Mouse (Mus musculus) testis, adult 2 months (tissue): ENCODE measurements at regions not wholly inside any gene's neighbourhood (a gene's known extent, or its start where the extent isn't known, plus 50 kb on each side); places are given as distances from the start of the nearest gene placed in this dataset.

Experiments used
- H3K27ac ChIP-seq: fragments of 200-500 bp; 2 replicates; pipeline ENCODE4 v1.5.1; 2012; ENCODE audit warnings: low read depth, low read length; ENCODE audit not compliant: control insufficient read depth, insufficient read depth
- H3K27me3 ChIP-seq: fragments of 200-500 bp; 2 replicates; pipeline ENCODE4 v1.6.1; 2012; ENCODE audit warnings: mild to moderate bottlenecking, low read length, moderate library complexity; ENCODE audit not compliant: control insufficient read depth, insufficient read depth
- H3K36me3 ChIP-seq: fragments of 200-500 bp; 2 replicates; pipeline ENCODE4 v1.6.1; 2012; ENCODE audit warnings: mild to moderate bottlenecking, low read length; ENCODE audit not compliant: control insufficient read depth, insufficient read depth
- H3K4me1 ChIP-seq: fragments of 200-500 bp; 2 replicates; pipeline ENCODE4 v1.6.1; 2012; ENCODE audit warnings: low read length; ENCODE audit not compliant: control insufficient read depth, insufficient read depth
- H3K4me3 ChIP-seq: fragments of 200-500 bp; 2 replicates; pipeline ENCODE4 v1.5.1; 2012; ENCODE audit warnings: low read depth, mild to moderate bottlenecking, low read length, moderate library complexity, mixed read lengths; ENCODE audit not compliant: control insufficient read depth
- CTCF ChIP-seq: fragments of 200-500 bp; IDR thresholded peaks from 2 replicates; pipeline ENCODE4 v1.5.1; 2012; ENCODE audit warnings: low read depth, mild to moderate bottlenecking, inconsistent platforms, low read length, moderate library complexity; ENCODE audit not compliant: control insufficient read depth, insufficient read depth, insufficient replicate concordance
- POLR2A ChIP-seq: fragments of 200-500 bp; IDR thresholded peaks from 2 replicates; pipeline ENCODE4 v1.6.1; 2012; ENCODE audit warnings: low read depth, mild to moderate bottlenecking, inconsistent platforms, low read length, moderate library complexity; ENCODE audit not compliant: control insufficient read depth

DNA sequence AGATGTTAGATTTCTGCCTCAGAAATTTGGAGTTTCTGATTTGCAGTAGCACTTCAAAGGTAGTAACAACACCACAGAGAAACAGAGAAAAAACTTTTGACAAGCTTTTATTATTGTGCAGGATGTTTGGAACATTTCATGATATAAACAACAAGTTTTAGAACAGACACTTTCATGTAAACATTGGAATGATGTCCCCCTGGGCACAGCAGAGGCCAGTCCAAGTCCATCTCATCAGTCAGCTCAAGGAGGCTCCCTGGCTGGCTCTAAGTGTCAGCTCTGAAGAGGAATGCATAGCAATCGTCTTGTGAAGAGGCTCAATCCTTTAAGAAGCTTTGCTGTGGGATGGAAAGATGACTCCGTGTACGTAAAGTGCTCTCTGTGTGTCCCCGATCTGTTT is 612.2 kb upstream of the Tbl1xr1 start:
- TF ChIP-seq CTCF (no peak), POLR2A (no peak)
- no peak overlapping the region for H3K27ac ChIP-seq
- no peaks in the 10 kb centered on the region for H3K4me1 ChIP-seq
- no peaks in the 10 kb centered on the region for H3K36me3 ChIP-seq
- H3K27me3 ChIP-seq: no peaks in the 10 kb centered on the region
- H3K4me3 ChIP-seq: no peak overlapping the region

DNA sequence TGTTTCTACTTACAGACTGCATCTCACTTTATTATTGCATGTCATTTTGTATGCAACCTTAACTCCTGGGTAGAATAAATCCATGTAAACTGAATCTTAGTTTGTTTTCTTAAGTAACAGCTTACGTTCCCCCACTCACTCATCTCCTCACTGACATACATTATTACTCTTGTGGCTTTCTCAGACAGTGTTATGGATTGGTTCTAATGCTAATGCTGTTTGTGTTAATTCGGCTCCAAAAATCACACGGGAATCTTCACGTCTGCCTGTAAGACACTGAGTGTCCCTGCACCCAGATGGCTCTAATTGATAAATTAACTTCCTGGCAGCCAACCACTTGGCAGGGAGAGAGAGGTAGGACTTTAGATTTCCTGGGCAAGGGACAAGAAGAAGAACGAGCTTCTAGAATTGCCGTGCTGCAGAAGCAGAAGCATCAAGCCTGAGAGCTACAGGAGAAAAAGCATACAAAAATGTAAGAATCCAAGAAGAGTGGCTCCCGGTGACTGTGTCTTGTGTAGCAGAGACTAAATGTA is 610.3 kb upstream of the Tbl1xr1 start:
- Histone ChIP-seq H3K27me3 (no peaks in the 10 kb centered on the region), H3K27ac (no peak overlapping the region), H3K4me3 (no peak overlapping the region), H3K4me1 (no peaks in the 10 kb centered on the region), H3K36me3 (no peaks in the 10 kb centered on the region)
- TF ChIP-seq POLR2A (no peak), CTCF (no peak)

DNA sequence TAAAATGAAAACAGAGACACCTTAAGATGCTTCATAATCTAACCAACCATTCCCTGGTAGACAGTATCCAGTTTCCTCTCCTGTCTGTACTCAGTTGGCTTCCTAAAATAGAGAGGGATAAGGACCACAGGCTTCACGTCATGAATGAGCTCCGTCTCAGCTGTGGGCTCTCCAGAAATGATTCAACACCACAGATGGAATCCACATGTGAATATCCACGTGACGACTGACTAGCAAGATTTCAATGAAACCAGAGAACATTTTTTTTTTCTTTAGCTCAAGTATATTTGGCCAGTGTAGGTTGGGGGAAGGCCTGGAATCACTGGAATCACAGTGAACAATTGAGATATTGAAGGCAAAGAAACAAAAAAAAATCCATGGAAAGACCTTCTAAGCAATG is 599.1 kb upstream of the Tbl1xr1 start:
- Histone ChIP-seq H3K4me3 (no peak overlapping the region), H3K36me3 (no peaks in the 10 kb centered on the region), H3K27me3 (no peaks in the 10 kb centered on the region), H3K4me1 (no peaks in the 10 kb centered on the region), H3K27ac (no peak overlapping the region)
- TF ChIP-seq POLR2A (no peak), CTCF (no peak)

DNA sequence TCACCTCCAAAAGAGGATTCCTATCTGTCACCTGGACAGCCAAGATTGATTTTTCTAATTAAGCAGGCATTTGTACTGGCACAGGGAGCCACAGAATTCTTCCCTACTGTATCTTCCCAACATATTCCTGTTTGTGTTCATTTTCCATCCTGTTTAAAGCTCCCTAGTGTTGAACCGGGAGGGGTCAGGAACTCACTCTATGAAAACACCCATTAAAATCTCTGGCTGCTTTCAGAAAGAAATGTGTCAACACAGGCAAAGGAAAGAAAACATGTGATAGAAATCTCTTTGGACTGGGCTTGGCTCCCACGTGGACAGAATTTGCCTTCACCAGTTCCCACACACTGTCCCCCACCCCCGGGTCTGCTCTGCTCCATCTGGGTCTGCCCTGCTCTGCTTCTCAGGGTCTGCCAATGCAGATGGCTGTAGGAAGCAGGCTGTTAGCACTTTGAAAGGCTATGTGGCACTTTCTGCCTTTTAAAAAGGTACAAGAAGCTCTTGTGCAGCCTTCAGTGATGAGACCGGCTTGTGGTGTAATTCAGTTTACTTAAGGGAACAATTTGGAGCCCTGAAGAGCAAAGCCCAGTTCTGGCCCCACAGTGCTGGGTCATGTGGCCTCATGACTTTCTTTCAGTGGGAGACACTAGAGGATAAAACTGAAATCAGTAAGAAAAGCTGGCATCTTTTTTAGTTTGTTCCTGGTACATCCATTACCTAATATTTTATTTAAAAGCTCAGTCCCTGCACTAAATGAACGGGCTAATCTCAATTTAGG is 597.2 kb upstream of the Tbl1xr1 start:
- H3K27ac ChIP-seq: no peak overlapping the region; the same call in 1 of the 2 replicates
- H3K4me3 ChIP-seq: no peak overlapping the region
- H3K27me3 ChIP-seq: no peaks in the 10 kb centered on the region
- no peaks in the 10 kb centered on the region for H3K4me1 ChIP-seq
- no peak for TF ChIP-seq POLR2A
- no peak for TF ChIP-seq CTCF
- H3K36me3 ChIP-seq: no peaks in the 10 kb centered on the region

DNA sequence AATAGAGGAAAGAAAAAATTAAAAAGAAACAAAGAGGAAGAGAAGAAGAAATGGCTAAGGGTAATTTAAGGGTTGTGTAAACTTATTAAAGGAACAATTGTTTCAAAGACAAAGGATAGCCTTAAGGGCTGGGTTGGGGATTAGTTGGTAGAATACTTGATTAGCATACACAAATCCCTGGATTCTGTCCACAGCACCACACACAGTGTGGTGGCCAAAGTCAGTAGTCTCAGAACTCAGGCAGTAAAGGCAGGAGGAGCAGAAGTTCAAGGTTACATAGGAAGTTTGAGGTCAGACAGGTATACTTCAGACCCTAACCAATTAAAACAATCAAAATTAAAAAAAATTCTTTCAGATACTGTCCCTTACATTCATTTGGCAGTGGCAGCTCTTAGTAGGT is 596.6 kb upstream of the Tbl1xr1 start:
- TF ChIP-seq POLR2A: no peak
- no peak for TF ChIP-seq CTCF
- Histone ChIP-seq H3K27ac (no peak overlapping the region), H3K4me3 (no peak overlapping the region), H3K36me3 (no peaks in the 10 kb centered on the region), H3K4me1 (no peaks in the 10 kb centered on the region), H3K27me3 (no peaks in the 10 kb centered on the region)

DNA sequence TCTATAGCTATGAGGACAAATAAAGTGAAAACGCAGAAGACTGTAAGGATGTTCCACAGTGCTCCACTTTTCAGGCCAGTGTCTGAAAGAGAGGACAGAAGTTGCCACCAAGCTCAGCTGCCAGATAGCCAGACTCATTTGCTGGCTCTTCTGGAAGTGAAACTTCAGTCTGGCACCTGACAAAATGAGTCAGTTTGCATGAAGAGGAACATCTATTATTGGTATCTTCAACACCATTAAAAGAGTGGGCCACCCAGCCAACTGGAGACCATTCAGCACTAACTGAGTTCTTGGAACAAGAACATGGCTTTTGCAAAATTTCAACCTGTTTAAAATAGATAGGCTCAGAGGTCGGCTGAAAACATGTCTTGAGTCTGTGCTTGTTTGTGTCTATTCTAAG is 592.4 kb upstream of the Tbl1xr1 start:
- TF ChIP-seq CTCF (no peak), POLR2A (no peak)
- H3K4me3 ChIP-seq: no peak overlapping the region

DNA sequence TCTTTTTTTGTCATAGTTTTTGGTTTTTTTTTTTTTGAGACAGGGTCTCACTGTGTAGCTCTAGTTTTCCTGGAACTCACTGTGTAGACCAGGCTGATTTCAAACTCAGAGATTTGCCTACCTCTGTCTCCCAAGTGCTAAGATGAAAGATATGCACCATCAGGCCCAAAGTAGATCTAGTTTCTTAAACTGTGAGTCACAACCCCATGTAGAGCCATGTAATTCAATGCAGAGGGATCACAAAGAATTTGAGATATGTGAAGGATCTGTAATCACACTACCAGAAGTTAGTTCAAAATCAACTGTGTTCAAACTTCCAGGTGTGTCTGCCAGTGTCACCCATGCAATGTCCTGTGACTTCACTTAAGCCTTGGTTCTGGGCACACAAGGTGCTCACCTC is 591.0 kb upstream of the Tbl1xr1 start:
- Histone ChIP-seq H3K27me3 (no peaks in the 10 kb centered on the region), H3K4me3 (no peak overlapping the region), H3K4me1 (no peaks in the 10 kb centered on the region), H3K27ac (no peak overlapping the region), H3K36me3 (no peaks in the 10 kb centered on the region)
- TF ChIP-seq CTCF (no peak), POLR2A (no peak)

More for the DNA sequence above, 592.4 kb upstream of the Tbl1xr1 start:
- Histone ChIP-seq H3K27ac (no peak overlapping the region), H3K27me3 (no peaks in the 10 kb centered on the region), H3K36me3 (no peaks in the 10 kb centered on the region), H3K4me1 (no peaks in the 10 kb centered on the region)
